Mouse (Mus musculus): ENCODE results near the gene Nup62. TPM values are rescaled to one million over a fixed set of nuclear protein-coding genes. Genes with fewer than 3 reads are reported as not detected.
A peak's percentile ranks its signal among the peaks of the same experiment; 100 is the strongest.

Nup62 gene
- polyA plus RNA-seq, 1 experiment from 2014 or later, result 97.7 TPM

DNA sequence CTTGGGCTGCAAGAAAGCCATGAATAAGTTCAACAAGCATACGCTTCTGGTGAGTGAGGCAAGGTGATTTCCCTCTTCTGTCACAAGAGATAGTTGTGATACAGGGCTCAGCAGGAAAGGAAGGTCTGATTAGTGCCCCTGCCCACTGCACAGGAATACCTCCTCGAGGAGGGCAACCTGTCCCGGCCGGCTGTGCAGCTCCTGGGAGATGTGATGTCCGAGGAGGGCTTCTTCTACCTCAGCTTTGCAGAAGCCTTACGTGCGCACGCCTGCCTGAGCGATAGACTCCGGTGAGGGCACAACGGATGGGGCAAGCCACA, 23.2 kb downstream of the Nup62 start:
- no peaks in the 10 kb centered on the region for H3K9me3 ChIP-seq
- 25% methylated on average over 11 of the region's 11 CpGs for WGBS
- peak overlapping the region; percentile 57 for H3K4me2 ChIP-seq
- peaks cover 21% of the 10 kb centered on the region for H3K27me3 ChIP-seq
- peaks cover 19% of the 10 kb centered on the region for H3K4me1 ChIP-seq
- no peak overlapping the region for H3K27ac ChIP-seq
- H3K36me3 ChIP-seq, result peaks cover 33% of the 10 kb centered on the region
- ATAC-seq (ENCODE audit: borderline replicate concordance, extremely low read depth, low FRiP score, low TSS enrichment), result no peak; the same call in 1 of the 2 replicates
- H3K9ac ChIP-seq, result peak overlapping the region; percentile 2; the same call in 1 of the 2 replicates
- peak overlapping the region; percentile 13 for H3K4me3 ChIP-seq

GRCm38 (mm10) chr7:44839491-44840191, 23.8 kb downstream of the Nup62 start:
- ATAC-seq (ENCODE audit: borderline replicate concordance, extremely low read depth, low FRiP score, low TSS enrichment), result peak; percentile 47; the same call in 1 of the 2 replicates

DNA sequence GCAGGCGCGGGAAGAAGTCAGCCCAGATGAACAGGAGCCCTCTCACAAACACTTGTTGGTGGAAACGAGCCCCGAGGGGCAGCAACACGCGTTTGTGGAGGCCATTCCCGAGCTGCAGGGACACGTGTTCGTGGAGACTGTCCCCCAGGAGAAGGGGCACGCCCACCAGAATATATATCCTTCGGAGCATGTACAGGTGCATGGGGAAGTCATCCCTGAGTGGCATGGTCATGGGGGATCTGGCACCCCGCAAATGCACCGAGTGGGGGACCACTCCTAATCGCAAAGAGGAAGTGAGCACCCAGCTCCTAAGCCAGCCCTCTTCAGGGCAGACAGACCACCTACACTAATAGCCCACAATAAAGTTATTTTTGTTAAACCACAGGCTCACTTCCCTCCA, 24.5 kb downstream of the Nup62 start:
- H3K27me3 ChIP-seq, result peaks cover 21% of the 10 kb centered on the region
- WGBS, result 51% methylated on average over 14 of the region's 14 CpGs
- H3K9me3 ChIP-seq, result no peaks in the 10 kb centered on the region
- H3K36me3 ChIP-seq, result peaks cover 46% of the 10 kb centered on the region
- H3K27ac ChIP-seq, result no peak overlapping the region
- peaks cover 19% of the 10 kb centered on the region for H3K4me1 ChIP-seq
- no peak overlapping the region for H3K9ac ChIP-seq
- no peak for ATAC-seq (ENCODE audit: borderline replicate concordance, extremely low read depth, low FRiP score, low TSS enrichment)
- H3K4me3 ChIP-seq, result no peak overlapping the region; the same call in 1 of the 2 replicates
- peak overlapping the region; percentile 57; the same call in 1 of the 2 replicates for H3K4me2 ChIP-seq

More at GRCm38 (mm10) chr7:44839491-44840191, 23.8 kb downstream of the Nup62 start:
- Histone ChIP-seq H3K4me1 (peaks cover 19% of the 10 kb centered on the region), H3K4me3 (peak overlapping the region; percentile 13), H3K27ac (no peak overlapping the region), H3K27me3 (peaks cover 21% of the 10 kb centered on the region), H3K9me3 (no peaks in the 10 kb centered on the region), H3K4me2 (peak overlapping the region; percentile 57), H3K9ac (peak overlapping the region; percentile 2; the same call in 1 of the 2 replicates), H3K36me3 (peaks cover 38% of the 10 kb centered on the region)
- WGBS, result 2% methylated on average over 58 of the region's 58 CpGs

DNA sequence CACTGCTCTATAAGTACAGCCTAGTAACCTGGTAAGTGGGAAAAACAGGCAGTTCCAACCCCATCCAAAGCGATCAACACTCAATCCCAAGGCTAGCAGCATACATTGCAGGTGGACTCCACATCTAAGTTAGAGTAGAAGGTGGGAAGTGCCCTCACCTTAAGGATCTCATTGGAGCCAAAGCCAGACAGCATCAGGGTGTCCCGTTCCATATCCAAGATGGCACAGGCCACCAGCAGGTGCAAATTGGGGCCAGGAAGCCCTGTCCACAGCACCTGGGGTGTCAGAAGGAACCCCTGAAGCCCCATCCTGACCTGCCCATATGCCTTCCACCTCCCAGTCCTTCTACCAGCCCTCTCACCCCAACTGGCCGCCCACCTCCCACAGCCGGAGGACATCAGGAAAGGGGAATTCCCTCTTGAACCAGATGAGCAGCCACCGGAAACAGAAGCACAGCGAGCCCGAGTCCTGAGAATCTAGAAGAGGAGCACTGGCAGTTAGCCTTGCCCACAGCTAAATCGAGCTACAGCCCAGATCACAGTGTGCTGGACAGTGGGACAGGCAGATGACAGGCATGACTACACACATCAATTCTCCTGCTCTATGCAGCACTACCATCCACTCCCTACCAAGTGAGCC, 26.1 kb downstream of the Nup62 start:
- Histone ChIP-seq H3K4me3 (no peak overlapping the region), H3K9ac (no peak overlapping the region), H3K27ac (no peak overlapping the region), H3K36me3 (peaks cover 61% of the 10 kb centered on the region), H3K9me3 (no peaks in the 10 kb centered on the region), H3K27me3 (peaks cover 21% of the 10 kb centered on the region), H3K4me2 (no peak overlapping the region), H3K4me1 (peaks cover 11% of the 10 kb centered on the region)
- no peak for ATAC-seq (ENCODE audit: borderline replicate concordance, extremely low read depth, low FRiP score, low TSS enrichment)
- WGBS, result 95% methylated on average over 8 of the region's 8 CpGs

- Histone ChIP-seq H3K4me3 (no peak overlapping the region), H3K36me3 (peaks cover 62% of the 10 kb centered on the region), H3K27ac (no peak overlapping the region), H3K9ac (no peak overlapping the region), H3K4me2 (no peak overlapping the region), H3K9me3 (no peaks in the 10 kb centered on the region), H3K4me1 (peaks cover 12% of the 10 kb centered on the region), H3K27me3 (peaks cover 11% of the 10 kb centered on the region)
- ATAC-seq (ENCODE audit: borderline replicate concordance, extremely low read depth, low FRiP score, low TSS enrichment), result no peak
- WGBS, result 92% methylated on average over 10 of the region's 10 CpGs
These were observed 29.1 kb downstream of the Nup62 start for GRCm38 (mm10) chr7:44845006-44845405.

DNA sequence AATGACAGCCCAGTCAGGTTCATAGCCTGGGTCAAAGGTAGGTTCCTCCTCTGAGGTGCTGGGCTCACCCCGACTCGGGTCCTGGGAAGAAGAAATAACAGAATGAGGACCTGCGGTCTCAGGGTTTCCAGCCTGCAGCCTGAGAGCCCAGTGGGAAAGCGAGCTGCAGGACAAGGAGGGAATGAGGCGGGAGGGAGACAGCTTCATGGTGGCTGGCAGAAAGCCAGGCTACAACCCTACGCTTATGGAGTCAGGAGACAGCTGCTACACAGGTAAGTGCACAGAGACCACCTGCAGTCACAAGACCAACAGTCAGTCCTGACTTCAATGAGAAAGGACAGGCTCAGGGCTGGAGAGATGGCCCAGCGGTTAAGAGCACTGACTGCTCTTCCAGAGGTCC, 30.9 kb downstream of the Nup62 start:
- H3K27me3 ChIP-seq, result no peaks in the 10 kb centered on the region
- H3K4me1 ChIP-seq, result peaks cover 25% of the 10 kb centered on the region
- H3K36me3 ChIP-seq, result peaks cover 52% of the 10 kb centered on the region
- H3K9me3 ChIP-seq, result no peaks in the 10 kb centered on the region
- no peak overlapping the region for H3K4me3 ChIP-seq
- no peak overlapping the region for H3K9ac ChIP-seq
- ATAC-seq (ENCODE audit: borderline replicate concordance, extremely low read depth, low FRiP score, low TSS enrichment), result no peak
- H3K4me2 ChIP-seq, result no peak overlapping the region
- H3K27ac ChIP-seq, result no peak overlapping the region
- 88% methylated on average over 7 of the region's 7 CpGs for WGBS

- H3K27me3 ChIP-seq, result no peaks in the 10 kb centered on the region
- peak overlapping the region; percentile 76 for H3K4me2 ChIP-seq
- H3K9ac ChIP-seq, result peak overlapping the region; percentile 29
- H3K9me3 ChIP-seq, result no peaks in the 10 kb centered on the region
- peaks cover 47% of the 10 kb centered on the region for H3K36me3 ChIP-seq
- no peak for ATAC-seq (ENCODE audit: borderline replicate concordance, extremely low read depth, low FRiP score, low TSS enrichment)
- H3K4me3 ChIP-seq, result peak overlapping the region; percentile 60
- peaks cover 27% of the 10 kb centered on the region for H3K4me1 ChIP-seq
- H3K27ac ChIP-seq, result no peak overlapping the region
- WGBS, result 75% methylated on average over 5 of the region's 5 CpGs
These were observed 31.9 kb downstream of the Nup62 start for GRCm38 (mm10) chr7:44847772-44848171.

DNA sequence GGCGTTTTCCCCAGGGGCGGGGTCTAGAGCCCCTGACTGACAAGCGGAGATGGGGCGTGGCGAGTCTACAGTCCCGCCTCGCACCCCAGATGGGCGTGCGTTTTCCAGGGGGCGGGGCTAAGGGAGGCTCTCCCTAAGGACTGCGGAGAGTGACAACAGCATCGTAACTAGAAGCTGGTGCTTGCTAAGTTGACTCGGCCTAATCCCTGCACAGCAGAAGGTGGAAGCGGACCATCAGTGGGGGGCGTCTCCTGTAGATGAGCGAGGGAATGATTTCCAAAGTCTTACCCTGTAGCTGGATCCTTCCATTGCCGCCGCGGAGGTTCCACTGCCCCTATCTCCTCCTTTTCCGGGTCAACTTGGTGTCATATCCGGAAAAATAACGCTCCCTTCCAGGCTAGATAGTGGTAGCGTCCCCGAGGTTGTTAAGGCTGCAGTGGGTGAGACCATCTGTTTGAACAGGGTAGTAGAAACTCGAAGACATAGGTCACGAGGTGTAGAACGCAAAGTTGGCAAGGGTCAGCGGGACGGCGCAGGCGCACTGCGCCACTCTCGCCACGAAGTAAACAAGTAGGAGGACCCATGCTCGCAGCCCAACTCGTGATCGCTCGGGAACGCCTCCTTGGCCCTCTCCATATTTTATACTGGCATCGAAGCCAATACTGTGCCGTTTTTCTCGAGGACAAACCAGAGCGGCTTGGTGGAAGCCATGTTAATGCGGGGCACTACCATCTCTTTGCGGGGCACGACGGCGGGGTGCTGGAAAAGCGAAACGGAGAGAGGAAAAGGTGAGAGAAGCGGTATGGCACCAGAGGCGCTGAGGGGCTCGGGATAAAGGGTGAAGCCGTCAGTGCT, 32.9 kb downstream of the Nup62 start, which contains the start of the genes Akt1s1 and Tbc1d17:
Gene Akt1s1, plus strand, starts transcription at position 431 of the 855 bp plus-strand sequence.
Gene Tbc1d17, minus strand, starts transcription at position 519 of the 855 bp plus-strand sequence.
- WGBS, result under 1% methylated on average over 54 of the region's 54 CpGs
- H3K4me3 ChIP-seq, result peak within 1 kb of the TSS; percentile 60

GRCm38 (mm10) chr7:44849416-44850111, 33.7 kb downstream of the Nup62 start:
- peaks cover 32% of the 10 kb centered on the region for H3K36me3 ChIP-seq
- no peaks in the 10 kb centered on the region for H3K9me3 ChIP-seq
- peak overlapping the region; percentile 60 for H3K4me3 ChIP-seq
- peaks cover 44% of the 10 kb centered on the region for H3K4me1 ChIP-seq
- H3K27ac ChIP-seq, result peak overlapping the region; percentile 98
- peak overlapping the region; percentile 67 for H3K9ac ChIP-seq
- H3K4me2 ChIP-seq, result peak overlapping the region; percentile 76
- H3K27me3 ChIP-seq, result no peaks in the 10 kb centered on the region
- WGBS, result under 1% methylated on average over 41 of the region's 41 CpGs
- peak; percentile 74 for ATAC-seq (ENCODE audit: borderline replicate concordance, extremely low read depth, low FRiP score, low TSS enrichment)

More for the DNA sequence above, 32.9 kb downstream of the Nup62 start, which contains the start of the genes Akt1s1 and Tbc1d17:
- peak within 1 kb of the TSS; percentile 67 for H3K9ac ChIP-seq
- ATAC-seq (ENCODE audit: borderline replicate concordance, extremely low read depth, low FRiP score, low TSS enrichment), result peak; percentile 86
- no peaks in the 10 kb centered on the region for H3K27me3 ChIP-seq
- H3K9me3 ChIP-seq, result no peaks in the 10 kb centered on the region
- peak within 1 kb of the TSS; percentile 98 for H3K27ac ChIP-seq
- H3K36me3 ChIP-seq, result peaks cover 40% of the 10 kb centered on the region
- peaks cover 37% of the 10 kb centered on the region for H3K4me1 ChIP-seq
- H3K4me2 ChIP-seq, result peak within 1 kb of the TSS; percentile 76

- ATAC-seq (ENCODE audit: borderline replicate concordance, extremely low read depth, low FRiP score, low TSS enrichment), result peak; percentile 47
- 1% methylated on average over 33 of the region's 33 CpGs for WGBS
- peaks cover 49% of the 10 kb centered on the region for H3K4me1 ChIP-seq
These were observed 34.3 kb downstream of the Nup62 start for GRCm38 (mm10) chr7:44850146-44850545.

More at GRCm38 (mm10) chr7:44850146-44850545, 34.3 kb downstream of the Nup62 start:
- Histone ChIP-seq H3K4me2 (peak overlapping the region; percentile 76), H3K9ac (peak overlapping the region; percentile 67), H3K9me3 (no peaks in the 10 kb centered on the region), H3K4me3 (peak overlapping the region; percentile 60), H3K27ac (peak overlapping the region; percentile 98), H3K36me3 (peaks cover 27% of the 10 kb centered on the region), H3K27me3 (no peaks in the 10 kb centered on the region)
